ENCODE assay signal across 8 mouse cellular contexts in the genomic region with DNA sequence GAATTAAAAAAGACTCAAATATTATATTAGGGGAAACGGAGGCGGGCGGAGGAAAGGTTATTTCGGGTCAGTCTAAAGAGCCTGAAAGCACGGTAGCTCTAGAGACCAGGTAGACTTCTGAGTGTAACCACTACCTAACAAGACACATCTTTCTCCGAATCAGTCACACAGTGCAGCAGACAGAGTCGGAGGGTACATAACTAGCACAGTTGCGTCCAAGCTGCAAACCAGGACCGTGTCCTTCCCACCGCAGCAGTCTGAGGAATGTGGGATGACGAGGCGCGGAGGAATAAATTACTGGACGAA. TPM values are rescaled to one million over a fixed set of nuclear protein-coding genes. Genes with fewer than 3 reads are reported as not detected.
DNase-seq lines count a peak whose midpoint lies in the region; ATAC-seq and TF ChIP-seq lines count a peak whose summit lies in the region.

No protein-coding gene starts in this region.

- H3K27me3 ChIP-seq in liver, adult 2 months (ENCODE audit: control insufficient read depth, insufficient read depth, low read length) = no peaks in the 10 kb centered on the region
- no peaks in the 10 kb centered on the region for H3K27me3 ChIP-seq in embryonic facial prominence, embryonic 15.5 days
- no peaks in the 10 kb centered on the region for H3K27me3 ChIP-seq in limb, embryonic 11.5 days (ENCODE audit: control insufficient read depth, insufficient read depth, low read length)
- no peaks in the 10 kb centered on the region for H3K27me3 ChIP-seq in neural tube, embryonic 14.5 days (ENCODE audit: control insufficient read depth, insufficient read depth, low read length)

- no peak for DNase-seq in liver, adult 2 months (ENCODE audit: extremely low read depth, low read depth, low spot score)
- no peak for DNase-seq in liver
- DNase-seq in limb, embryonic 11.5 days (ENCODE audit: low spot score) = no peak
- no peak for DNase-seq in adrenal gland, adult 2 months
- no peak for DNase-seq in thymus, adult 18-20 months
- DNase-seq in frontal cortex, postnatal 25 days (ENCODE audit: low spot score in 2 of 2) = no peak

- H3K9me3 ChIP-seq in embryonic facial prominence, embryonic 15.5 days (replicated peaks) = no peaks in the 10 kb centered on the region
- no peaks in the 10 kb centered on the region for H3K9me3 ChIP-seq in limb, embryonic 11.5 days (ENCODE audit: control insufficient read depth, low read length)
- no peaks in the 10 kb centered on the region for H3K9me3 ChIP-seq in neural tube, embryonic 14.5 days (ENCODE audit: control insufficient read depth, low read length)

- no peak for TF ChIP-seq POLR2A in liver, adult 2 months (IDR thresholded peaks at IDR 0.05; ENCODE audit: extremely low read depth, insufficient read depth, low read length)

- ATAC-seq in embryonic facial prominence, embryonic 15.5 days (ENCODE audit: insufficient number of reproducible peaks, low FRiP score, low TSS enrichment, low read depth) = no peak
- ATAC-seq in limb, embryonic 11.5 days (ENCODE audit: insufficient number of reproducible peaks, low FRiP score, low TSS enrichment, low read depth) = peak; percentile 33; the same call in 1 of the 2 replicates
- peak; percentile 36 for ATAC-seq in neural tube, embryonic 14.5 days (ENCODE audit: low read depth)

- H3K36me3 ChIP-seq in liver, adult 2 months (ENCODE audit: control insufficient read depth, insufficient read depth, low read length) = no peaks in the 10 kb centered on the region
- H3K36me3 ChIP-seq in embryonic facial prominence, embryonic 15.5 days = no peaks in the 10 kb centered on the region
- H3K36me3 ChIP-seq in limb, embryonic 11.5 days (ENCODE audit: control insufficient read depth, insufficient read depth, low read length) = no peaks in the 10 kb centered on the region
- no peaks in the 10 kb centered on the region for H3K36me3 ChIP-seq in neural tube, embryonic 14.5 days (ENCODE audit: control insufficient read depth, insufficient read depth, low read length)

- peak overlapping the region; percentile 85 for H3K4me3 ChIP-seq in liver, adult 2 months (ENCODE audit: insufficient read depth, low read depth, low read length)
- peak overlapping the region; percentile 99 for H3K4me3 ChIP-seq in embryonic facial prominence, embryonic 15.5 days (replicated peaks)
- H3K4me3 ChIP-seq in limb, embryonic 11.5 days (ENCODE audit: low read depth, low read length) = peak overlapping the region; percentile 98
- H3K4me3 ChIP-seq in neural tube, embryonic 14.5 days (ENCODE audit: low read depth, low read length) = peak overlapping the region; percentile 94

- H3K27ac ChIP-seq in liver, adult 2 months (replicated peaks; ENCODE audit: insufficient read depth, low read depth, low read length) = peak overlapping the region; percentile 81
- H3K27ac ChIP-seq in embryonic facial prominence, embryonic 15.5 days (replicated peaks) = peak overlapping the region; percentile 89
- H3K27ac ChIP-seq in limb, embryonic 11.5 days (replicated peaks; ENCODE audit: low read depth, low read length) = no peak overlapping the region; the same call in 1 of the 2 replicates
- H3K27ac ChIP-seq in neural tube, embryonic 14.5 days (ENCODE audit: low read depth, low read length) = peak overlapping the region; percentile 89

- TF ChIP-seq CTCF in liver, adult 2 months (IDR thresholded peaks at IDR 0.05; ENCODE audit: low read depth, low read length) = no peak

- no peaks in the 10 kb centered on the region for H3K4me1 ChIP-seq in liver, adult 2 months (ENCODE audit: control insufficient read depth, insufficient read depth, low read length)
- H3K4me1 ChIP-seq in embryonic facial prominence, embryonic 15.5 days = peaks cover 8% of the 10 kb centered on the region; the same call in 1 of the 2 replicates
- H3K4me1 ChIP-seq in limb, embryonic 11.5 days (ENCODE audit: control insufficient read depth, insufficient read depth, low read length) = no peaks in the 10 kb centered on the region
- peaks cover 18% of the 10 kb centered on the region for H3K4me1 ChIP-seq in neural tube, embryonic 14.5 days (ENCODE audit: control insufficient read depth, insufficient read depth, low read length)

- peaks cover 21% of the 10 kb centered on the region for H3K79me2 ChIP-seq in liver, adult 2 months (ENCODE audit: control insufficient read depth, insufficient read depth, low read length)

- peak overlapping the region; percentile 82 for H3K4me2 ChIP-seq in embryonic facial prominence, embryonic 15.5 days (replicated peaks)
- H3K4me2 ChIP-seq in limb, embryonic 11.5 days (ENCODE audit: low read depth, severe bottlenecking) = peak overlapping the region; percentile 79
- peak overlapping the region; percentile 81 for H3K4me2 ChIP-seq in neural tube, embryonic 14.5 days (ENCODE audit: low read depth, low read length)

- 10% methylated on average over 14 of the region's 14 CpGs for WGBS in liver, adult 2 months
- 19% methylated on average over 14 of the region's 14 CpGs for WGBS in embryonic facial prominence, embryonic 15.5 days
- 20% methylated on average over 14 of the region's 14 CpGs for WGBS in limb, embryonic 11.5 days
- WGBS in neural tube, embryonic 14.5 days = 22% methylated on average over 14 of the region's 14 CpGs

- peak overlapping the region; percentile 90 for H3K9ac ChIP-seq in liver, adult 2 months (ENCODE audit: low read depth, low read length)
- peak overlapping the region; percentile 81 for H3K9ac ChIP-seq in embryonic facial prominence, embryonic 15.5 days
- H3K9ac ChIP-seq in limb, embryonic 11.5 days (ENCODE audit: low read length) = peak overlapping the region; percentile 90
- H3K9ac ChIP-seq in neural tube, embryonic 14.5 days (replicated peaks; ENCODE audit: low read depth, low read length) = peak overlapping the region; percentile 90

RNA-seq across cellular contexts. Expression of gene Cyb5d2, which starts 0.8 kb away (rescaled TPM):
- 9.7 and 11.1 TPM in 2 replicates for total RNA-seq in liver, adult 2 months (2014; rRNA removed)
- polyA plus RNA-seq in liver, adult 2 months (2012; rRNA removed) = 9.8 and 12.4 TPM in 2 replicates
- 9.4 and 9.6 TPM in 2 replicates for polyA plus RNA-seq in embryonic facial prominence, embryonic 15.5 days (2015; fragmentation: Nextera tagmentation; extraction: Ambion mirVana)
- 3.7 and 5.1 TPM in 2 replicates for polyA plus RNA-seq in limb, embryonic 11.5 days (2014; fragmentation: Nextera tagmentation; extraction: Ambion mirVana)
- polyA plus RNA-seq in neural tube, embryonic 14.5 days (2014; fragmentation: Nextera tagmentation; extraction: Ambion mirVana) = 6.6 and 8.9 TPM in 2 replicates
- total RNA-seq in adrenal gland, adult 2 months (2021) = 10 to 100 TPM; 21.3 to 22.9 TPM
- polyA plus RNA-seq in adrenal gland, adult 2 months (2012; rRNA removed) = 7.8 and 8.5 TPM in 2 replicates

RNA-seq across cellular contexts. Expression of gene Zzef1, which starts 0.9 kb away (rescaled TPM):
- total RNA-seq in liver, adult 2 months (2014; rRNA removed) = 13.6 and 17.7 TPM in 2 replicates
- 11.0 and 14.1 TPM in 2 replicates for polyA plus RNA-seq in liver, adult 2 months (2012; rRNA removed)
- 9.7 and 11.7 TPM in 2 replicates for polyA plus RNA-seq in embryonic facial prominence, embryonic 15.5 days (2015; fragmentation: Nextera tagmentation; extraction: Ambion mirVana)
- 7.2 and 7.7 TPM in 2 replicates for polyA plus RNA-seq in limb, embryonic 11.5 days (2014; fragmentation: Nextera tagmentation; extraction: Ambion mirVana)
- polyA plus RNA-seq in neural tube, embryonic 14.5 days (2014; fragmentation: Nextera tagmentation; extraction: Ambion mirVana) = 20.5 and 21.6 TPM in 2 replicates
- total RNA-seq in adrenal gland, adult 2 months (2021) = 10 to 100 TPM; 31.5 to 32.7 TPM
- polyA plus RNA-seq in adrenal gland, adult 2 months (2012; rRNA removed) = 19.5 and 23.6 TPM in 2 replicates
